ENCODE assay signal across 8 mouse cellular contexts in genomic region chr2:160911558-160912201, GRCm38 (mm10). TPM values are rescaled to one million over a fixed set of nuclear protein-coding genes. Genes with fewer than 3 reads are reported as not detected.
DNase-seq lines count a peak whose midpoint lies in the region; ATAC-seq and TF ChIP-seq lines count a peak whose summit lies in the region.

No protein-coding gene starts in this region.

- peak overlapping the region; percentile 3; the same call in 1 of the 2 replicates for H3K4me3 ChIP-seq in kidney, adult 2 months (ENCODE audit: insufficient read depth, low read depth, low read length)
- H3K4me3 ChIP-seq in heart, embryonic 16.5 days (ENCODE audit: low read length) = peak overlapping the region; percentile 60
- H3K4me3 ChIP-seq in liver, postnatal 0 days (ENCODE audit: low read depth, low read length) = peak overlapping the region; percentile 27

- no peaks in the 10 kb centered on the region for H3K4me1 ChIP-seq in kidney, adult 2 months (ENCODE audit: control insufficient read depth, insufficient read depth, low read length)
- peaks cover 9% of the 10 kb centered on the region; the same call in 1 of the 2 replicates for H3K4me1 ChIP-seq in heart, embryonic 16.5 days (ENCODE audit: control insufficient read depth, insufficient read depth, low read length)
- 0 out of 2 replicates have a peak, but pooled peaks cover 4% of the 10 kb centered on the region for H3K4me1 ChIP-seq in liver, postnatal 0 days (ENCODE audit: insufficient read depth)

- peaks cover 3% of the 10 kb centered on the region for H3K27me3 ChIP-seq in kidney, adult 2 months (replicated peaks; ENCODE audit: control insufficient read depth, insufficient read depth, low read length)
- H3K27me3 ChIP-seq in heart, embryonic 16.5 days (ENCODE audit: control insufficient read depth, insufficient read depth, low read length) = peaks cover 58% of the 10 kb centered on the region
- peaks cover 34% of the 10 kb centered on the region for H3K27me3 ChIP-seq in liver, postnatal 0 days (ENCODE audit: insufficient read depth, low read length)

- no peak for DNase-seq in kidney, adult 2 months
- no peak for DNase-seq in kidney, postnatal 25 days
- peak; percentile 49 to 55 for DNase-seq in cerebellum, postnatal 14 days
- DNase-seq in liver, postnatal 0 days = no peak
- no peak for DNase-seq in right cerebral cortex, postnatal 4 days
- no peak for DNase-seq in B cell, adult 2 months
- no peak for DNase-seq in c-Kit-positive CD71-positive TER-119-positive erythroid progenitor cells, embryonic 14.5 days (ENCODE audit: low spot score)

- no peak for TF ChIP-seq CTCF in kidney, adult 2 months (conservative IDR thresholded peaks at IDR 0.05; ENCODE audit: insufficient read depth, insufficient read length, low read depth, low read length)
- TF ChIP-seq CTCF in liver, postnatal 0 days (IDR thresholded peaks at IDR 0.05; ENCODE audit: low read depth) = no peak

- WGBS in kidney, adult 2 months = 2% methylated on average over 63 of the region's 64 CpGs
- WGBS in heart, embryonic 16.5 days = 2% methylated on average over 61 of the region's 64 CpGs
- 3% methylated on average over 49 of the region's 64 CpGs for WGBS in liver, postnatal 0 days (ENCODE audit: insufficient replicate concordance)

- TF ChIP-seq POLR2A in kidney, adult 2 months (IDR thresholded peaks at IDR 0.05; ENCODE audit: low read depth, low read length) = no peak

- peak overlapping the region; percentile 94 for H3K4me2 ChIP-seq in heart, embryonic 16.5 days (ENCODE audit: low read depth, low read length)
- peak overlapping the region; percentile 63 for H3K4me2 ChIP-seq in liver, postnatal 0 days (ENCODE audit: low read depth, low read length)

- H3K27ac ChIP-seq in kidney, adult 2 months (ENCODE audit: insufficient read depth, low read depth, low read length) = no peak overlapping the region
- no peak overlapping the region for H3K27ac ChIP-seq in heart, embryonic 16.5 days (ENCODE audit: low read length)
- H3K27ac ChIP-seq in liver, postnatal 0 days (ENCODE audit: low read depth) = no peak overlapping the region

- no peaks in the 10 kb centered on the region for H3K9me3 ChIP-seq in heart, embryonic 16.5 days (replicated peaks; ENCODE audit: control insufficient read depth, low read length)
- no peaks in the 10 kb centered on the region for H3K9me3 ChIP-seq in liver, postnatal 0 days (ENCODE audit: low read length)

- peak; percentile 23; the same call in 1 of the 2 replicates for ATAC-seq in heart, embryonic 16.5 days (replicated peaks; ENCODE audit: extremely low read depth, insufficient read depth, low FRiP score)
- ATAC-seq in liver, postnatal 0 days = no peak

- TF ChIP-seq EP300 in liver, postnatal 0 days (IDR thresholded peaks at IDR 0.05; ENCODE audit: low read depth) = no peak

- no peaks in the 10 kb centered on the region for H3K36me3 ChIP-seq in kidney, adult 2 months (ENCODE audit: control insufficient read depth, insufficient read depth, low read length)
- no peaks in the 10 kb centered on the region for H3K36me3 ChIP-seq in heart, embryonic 16.5 days (ENCODE audit: control insufficient read depth, insufficient read depth)
- H3K36me3 ChIP-seq in liver, postnatal 0 days (replicated peaks; ENCODE audit: insufficient read depth, low read length) = no peaks in the 10 kb centered on the region

- peak overlapping the region; percentile 63 for H3K9ac ChIP-seq in heart, embryonic 16.5 days (ENCODE audit: low read length)
- H3K9ac ChIP-seq in liver, postnatal 0 days (replicated peaks) = no peak overlapping the region

RNA-seq across cellular contexts. Expression of gene Emilin3, which starts 0.4 kb away (rescaled TPM):
- not detected in 2 replicates for polyA plus RNA-seq in kidney, adult 2 months (2012; rRNA removed)
- polyA plus RNA-seq in heart, embryonic 16.5 days (2015; fragmentation: Nextera tagmentation; extraction: Ambion mirVana) = 1.5 and 1.7 TPM in 2 replicates
- polyA plus RNA-seq in liver, postnatal 0 days (2015; fragmentation: Nextera tagmentation; extraction: Ambion mirVana) = 0.07 TPM in 1 of 2 replicates, not detected in the other

RNA-seq across cellular contexts. Expression of gene Lpin3, which starts 31.2 kb away (rescaled TPM):
- polyA plus RNA-seq in kidney, adult 2 months (2012; rRNA removed) = 8.4 and 10.1 TPM in 2 replicates
- 0.94 and 1.1 TPM in 2 replicates for polyA plus RNA-seq in heart, embryonic 16.5 days (2015; fragmentation: Nextera tagmentation; extraction: Ambion mirVana)
- 0.91 and 1.2 TPM in 2 replicates for polyA plus RNA-seq in liver, postnatal 0 days (2015; fragmentation: Nextera tagmentation; extraction: Ambion mirVana)

RNA-seq across cellular contexts. Expression of gene Zhx3, which starts 38.9 kb away (rescaled TPM):
- polyA plus RNA-seq in kidney, adult 2 months (2012; rRNA removed) = 16.9 and 18.7 TPM in 2 replicates
- polyA plus RNA-seq in heart, embryonic 16.5 days (2015; fragmentation: Nextera tagmentation; extraction: Ambion mirVana) = 6.8 and 7.5 TPM in 2 replicates
- 4.1 and 6.0 TPM in 2 replicates for polyA plus RNA-seq in liver, postnatal 0 days (2015; fragmentation: Nextera tagmentation; extraction: Ambion mirVana)

Comparison
In these comparisons a context has a peak if more than half of its experiments do, and no peak if none do; other contexts are left out.
1. DNase-seq: peak in cerebellum, postnatal 14 days (2 of 2); none in kidney, adult 2 months (single experiment), kidney, postnatal 25 days (0 of 2), liver, postnatal 0 days (single experiment), right cerebral cortex, postnatal 4 days (single experiment), B cell, adult 2 months (0 of 2) and c-Kit-positive CD71-positive TER-119-positive erythroid progenitor cells, embryonic 14.5 days (single experiment).
2. H3K4me3 ChIP-seq: peak in every context shown above with its lines; median percentile 60 in heart, embryonic 16.5 days; 27 in liver, postnatal 0 days; 3 in kidney, adult 2 months.